Mouse (Mus musculus) cortical plate, adult 2 months (tissue): Measurements from ENCODE around the gene Gm20481.

ENCODE experiments used
- CTCF ChIP-seq: fragments of 200-500 bp; IDR thresholded peaks from 2 replicates; pipeline ENCODE4 v1.5.1; 2011; ENCODE audit warnings: mild to moderate bottlenecking, control low read depth, low read length; ENCODE audit not compliant: insufficient read depth; ENCODE audit errors: extremely low read depth
- POLR2A ChIP-seq: fragments of 200-500 bp; IDR thresholded peaks from 2 replicates; pipeline ENCODE4 v1.6.1; 2011; ENCODE audit warnings: mild to moderate bottlenecking, low read length, control low read depth; ENCODE audit not compliant: insufficient read depth; ENCODE audit errors: extremely low read depth

- TF ChIP-seq CTCF, result no peak
- no peak for TF ChIP-seq POLR2A
Measured at GRCm38 (mm10) chr17:35007387-35007991, 37.8 kb downstream of the Gm20481 start.
